Comparison of ENCODE assay signal across 8 mouse cellular contexts in genomic region chr5:38307255-38308101, GRCm38 (mm10). TPM values are rescaled to one million over a fixed set of nuclear protein-coding genes. Genes with fewer than 3 reads are reported as not detected.
A peak's percentile ranks its signal among the peaks of the same experiment; 100 is the strongest.
DNase-seq lines count a peak whose midpoint lies in the region; ATAC-seq and TF ChIP-seq lines count a peak whose summit lies in the region.

No protein-coding gene starts in this region.

- H3K9me3 ChIP-seq in G1E (replicated peaks), result no peaks in the 10 kb centered on the region
- H3K9me3 ChIP-seq in forebrain, embryonic 16.5 days (ENCODE audit: control insufficient read depth, low read length), result no peaks in the 10 kb centered on the region
- no peaks in the 10 kb centered on the region for H3K9me3 ChIP-seq in lung, embryonic 15.5 days

- WGBS in forebrain, embryonic 16.5 days, result 8% methylated on average over 26 of the region's 26 CpGs
- WGBS in lung, embryonic 15.5 days, result 9% methylated on average over 26 of the region's 26 CpGs

- no peaks in the 10 kb centered on the region for H3K36me3 ChIP-seq in G1E (replicated peaks)
- H3K36me3 ChIP-seq in forebrain, embryonic 16.5 days (ENCODE audit: control insufficient read depth, insufficient read depth), result no peaks in the 10 kb centered on the region
- H3K36me3 ChIP-seq in lung, embryonic 15.5 days, result no peaks in the 10 kb centered on the region

- peak overlapping the region; percentile 45; the same call in 1 of the 2 replicates for H3K9ac ChIP-seq in forebrain, embryonic 16.5 days (replicated peaks; ENCODE audit: low read depth, low read length)
- no peak overlapping the region for H3K9ac ChIP-seq in lung, embryonic 15.5 days

- peak overlapping the region; percentile 56; the same call in 1 of the 2 replicates for H3K4me3 ChIP-seq in G1E (ENCODE audit: low read depth, low read length)
- H3K4me3 ChIP-seq in forebrain, embryonic 16.5 days (replicated peaks; ENCODE audit: low read length), result peak overlapping the region; percentile 46
- H3K4me3 ChIP-seq in lung, embryonic 15.5 days, result peak overlapping the region; percentile 38

- peak overlapping the region; percentile 69 for H3K4me2 ChIP-seq in forebrain, embryonic 16.5 days (ENCODE audit: low read length)
- peak overlapping the region; percentile 76 for H3K4me2 ChIP-seq in lung, embryonic 15.5 days

- DNase-seq in G1E (ENCODE audit: low spot score), result peak; percentile 72
- DNase-seq in cerebellum, adult 18-20 months, result peak; percentile 89 to 94
- peak; percentile 94 for DNase-seq in heart, postnatal 4 days
- DNase-seq in layer of hippocampus, adult 8-10 months (ENCODE audit: low spot score in 2 of 2), result peak; percentile 81 to 94
- peak; percentile 79 for DNase-seq in ovary, postnatal 10 days (ENCODE audit: low spot score)
- peak; percentile 60 to 87 for DNase-seq in thymus, postnatal 10 days (ENCODE audit: low spot score in 2 of 2)

- no peak overlapping the region for H3K27ac ChIP-seq in forebrain, embryonic 16.5 days (ENCODE audit: low read length)
- H3K27ac ChIP-seq in lung, embryonic 15.5 days, result no peak overlapping the region

- peak; percentile 68 for ATAC-seq in G1E (ENCODE audit: extremely low read depth, insufficient number of reproducible peaks, low FRiP score, poor library complexity, severe bottlenecking)
- ATAC-seq in forebrain, embryonic 16.5 days, result peak; percentile 92
- ATAC-seq in lung, embryonic 15.5 days (ENCODE audit: borderline replicate concordance, extremely low read depth, low FRiP score, low TSS enrichment), result peak; percentile 82; the same call in 1 of the 2 replicates

- peak; percentile 54; the same call in 1 of the 2 replicates for TF ChIP-seq CTCF in G1E (IDR thresholded peaks at IDR 0.05; ENCODE audit: low read depth, low read length)

- peaks cover 9% of the 10 kb centered on the region for H3K4me1 ChIP-seq in G1E (ENCODE audit: insufficient read depth, low read depth, low read length)
- no peaks in the 10 kb centered on the region for H3K4me1 ChIP-seq in forebrain, embryonic 16.5 days (replicated peaks; ENCODE audit: control insufficient read depth, insufficient read depth, low read length)
- no peaks in the 10 kb centered on the region for H3K4me1 ChIP-seq in lung, embryonic 15.5 days

- H3K27me3 ChIP-seq in G1E (ENCODE audit: insufficient read depth, low read length), result peaks cover 29% of the 10 kb centered on the region
- no peaks in the 10 kb centered on the region for H3K27me3 ChIP-seq in forebrain, embryonic 16.5 days (replicated peaks; ENCODE audit: control insufficient read depth, insufficient read depth, low read length)
- no peaks in the 10 kb centered on the region for H3K27me3 ChIP-seq in lung, embryonic 15.5 days

RNA-seq across cellular contexts. Expression of gene Drd5, which starts 11.7 kb away (rescaled TPM):
- total RNA-seq in G1E (2014; fragmentation: Nextera tagmentation), result not detected in 2 replicates
- total RNA-seq in G1E (2017), result 0.05 TPM in 1 of 2 replicates, not detected in the other
- polyA plus RNA-seq in G1E (2012), result not detected in 2 replicates
- 0.27 and 0.34 TPM in 2 replicates for polyA plus RNA-seq in forebrain, embryonic 16.5 days (2015; fragmentation: Nextera tagmentation; extraction: Ambion mirVana)
- not detected for total RNA-seq in heart, postnatal 4 days (2021)
- 10 to 100 TPM; 11.7 to 14.1 (median 12.9) TPM for total RNA-seq in layer of hippocampus, adult 8-10 months (2022)
- polyA plus RNA-seq in lung, embryonic 15.5 days (2015; fragmentation: Nextera tagmentation; extraction: Ambion mirVana), result not detected in 2 replicates

RNA-seq across cellular contexts. Expression of gene Otop1, which starts 31.7 kb away (rescaled TPM):
- total RNA-seq in G1E (2014; fragmentation: Nextera tagmentation) (not detected in 2 replicates), G1E (2017) (0.05 and 0.12 TPM in 2 replicates)
- polyA plus RNA-seq in G1E (2012), result not detected in 2 replicates
- polyA plus RNA-seq in forebrain, embryonic 16.5 days (2015; fragmentation: Nextera tagmentation; extraction: Ambion mirVana), result not detected in 2 replicates
- under 1 TPM; 0.36 TPM for total RNA-seq in heart, postnatal 4 days (2021)
- not detected for total RNA-seq in layer of hippocampus, adult 8-10 months (2022)
- polyA plus RNA-seq in lung, embryonic 15.5 days (2015; fragmentation: Nextera tagmentation; extraction: Ambion mirVana), result not detected in 2 replicates

RNA-seq across cellular contexts. Expression of gene Tmem128, which starts 47.5 kb away (rescaled TPM):
- total RNA-seq in G1E (2014; fragmentation: Nextera tagmentation) (34.0 and 34.2 TPM in 2 replicates), G1E (2017) (50.2 and 57.4 TPM in 2 replicates)
- polyA plus RNA-seq in G1E (2012), result 30.5 and 34.1 TPM in 2 replicates
- polyA plus RNA-seq in forebrain, embryonic 16.5 days (2015; fragmentation: Nextera tagmentation; extraction: Ambion mirVana), result 88.5 and 94.4 TPM in 2 replicates
- 10 to 100 TPM; 23.8 to 26.3 TPM for total RNA-seq in heart, postnatal 4 days (2021)
- total RNA-seq in layer of hippocampus, adult 8-10 months (2022), result 10 to 100 TPM; 29.0 to 34.0 (median 30.1) TPM
- polyA plus RNA-seq in lung, embryonic 15.5 days (2015; fragmentation: Nextera tagmentation; extraction: Ambion mirVana), result 80.4 and 81.1 TPM in 2 replicates

Comparison
In these comparisons a context has a peak if more than half of its experiments do, and no peak if none do; other contexts are left out.
1. RNA of gene Drd5, which starts 11.7 kb away (total RNA-seq): 11.7 to 14.1 TPM in layer of hippocampus, adult 8-10 months; 0.05 TPM in G1E and not detected in heart, postnatal 4 days; every median in the first group is over 10 times any median in the second.
2. Peak in every context shown above with its lines, with median percentiles within 50 percentile points of each other: ATAC-seq, DNase-seq and H3K4me3 ChIP-seq.